Mouse (Mus musculus): Measurements from ENCODE around the gene Cstf2. TPM values are rescaled to one million over a fixed set of nuclear protein-coding genes. Genes with fewer than 3 reads are reported as not detected.

Cstf2 gene
- polyA plus RNA-seq, 1 experiment from 2014 or later = 12.2 TPM

- no peak for ATAC-seq (ENCODE audit: low FRiP score, low TSS enrichment)
- TF ChIP-seq CTCF (IDR thresholded peaks at IDR 0.05; ENCODE audit: low read depth) = no peak
- no peak overlapping the region for H3K9ac ChIP-seq (ENCODE audit: low read length)
- 73% methylated on average over 3 of the region's 3 CpGs for WGBS
- H3K36me3 ChIP-seq (ENCODE audit: control insufficient read depth, insufficient read depth, low read length) = no peaks in the 10 kb centered on the region
- no peak overlapping the region for H3K4me3 ChIP-seq (ENCODE audit: low read depth, low read length)
- no peak overlapping the region for H3K4me2 ChIP-seq (replicated peaks; ENCODE audit: low read depth)
- DNase-seq (ENCODE audit: low spot score) = no peak
- no peaks in the 10 kb centered on the region for H3K4me1 ChIP-seq (replicated peaks; ENCODE audit: control insufficient read depth, insufficient read depth)
- H3K27ac ChIP-seq (replicated peaks) = no peak overlapping the region
- no peaks in the 10 kb centered on the region for H3K27me3 ChIP-seq (ENCODE audit: control insufficient read depth, insufficient read depth, low read length)
- no peaks in the 10 kb centered on the region for H3K9me3 ChIP-seq (ENCODE audit: control insufficient read depth, low read length)
Measured at GRCm38 (mm10) chrX:134128549-134128948, 69.6 kb downstream of the Cstf2 start.

DNA sequence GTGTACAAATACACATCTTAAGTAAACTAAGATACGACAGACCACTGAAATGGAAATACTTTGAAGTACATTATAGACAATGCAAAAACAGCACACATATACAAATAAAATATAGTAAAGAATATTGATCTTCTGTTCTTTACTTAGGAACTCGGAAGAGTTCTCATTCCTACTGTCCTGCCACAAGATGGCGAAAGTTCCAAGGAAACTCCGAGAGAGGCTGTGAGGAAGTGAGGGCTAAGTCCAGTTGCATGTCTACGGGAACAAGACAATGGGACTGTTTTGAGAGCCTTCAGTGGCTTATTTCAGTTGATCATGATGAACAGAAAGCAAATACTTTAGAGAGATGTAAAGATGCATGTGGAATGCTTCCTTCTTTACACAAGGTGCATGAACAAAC, 73.3 kb downstream of the Cstf2 start:
- no peaks in the 10 kb centered on the region for H3K9me3 ChIP-seq (ENCODE audit: control insufficient read depth, low read length)
- H3K27me3 ChIP-seq (ENCODE audit: control insufficient read depth, insufficient read depth, low read length) = no peaks in the 10 kb centered on the region
- H3K4me3 ChIP-seq (ENCODE audit: low read depth, low read length) = no peak overlapping the region
- H3K9ac ChIP-seq (ENCODE audit: low read length) = no peak overlapping the region
- DNase-seq (ENCODE audit: low spot score) (peak; percentile 14), ATAC-seq (ENCODE audit: low FRiP score, low TSS enrichment) (no peak)
- no peaks in the 10 kb centered on the region for H3K36me3 ChIP-seq (ENCODE audit: control insufficient read depth, insufficient read depth, low read length)
- WGBS = 23% methylated on average over 5 of the region's 5 CpGs
- H3K4me2 ChIP-seq (replicated peaks; ENCODE audit: low read depth) = no peak overlapping the region
- H3K4me1 ChIP-seq (replicated peaks; ENCODE audit: control insufficient read depth, insufficient read depth) = no peaks in the 10 kb centered on the region
- TF ChIP-seq EP300 (optimal IDR thresholded peaks at IDR 0.05) (no peak), CTCF (IDR thresholded peaks at IDR 0.05; ENCODE audit: low read depth) (peak; percentile 73)
- H3K27ac ChIP-seq (replicated peaks) = no peak overlapping the region

- no peak overlapping the region for H3K4me3 ChIP-seq (ENCODE audit: low read depth, low read length)
- no peak overlapping the region for H3K4me2 ChIP-seq (replicated peaks; ENCODE audit: low read depth)
- WGBS = 51% methylated on average over 3 of the region's 3 CpGs
- no peak for TF ChIP-seq EP300 (optimal IDR thresholded peaks at IDR 0.05)
- TF ChIP-seq CTCF (IDR thresholded peaks at IDR 0.05; ENCODE audit: low read depth) = peak; percentile 29
- no peak overlapping the region for H3K27ac ChIP-seq (replicated peaks)
- no peaks in the 10 kb centered on the region for H3K9me3 ChIP-seq (ENCODE audit: control insufficient read depth, low read length)
- H3K4me1 ChIP-seq (replicated peaks; ENCODE audit: control insufficient read depth, insufficient read depth) = no peaks in the 10 kb centered on the region
- H3K36me3 ChIP-seq (ENCODE audit: control insufficient read depth, insufficient read depth, low read length) = no peaks in the 10 kb centered on the region
- no peaks in the 10 kb centered on the region for H3K27me3 ChIP-seq (ENCODE audit: control insufficient read depth, insufficient read depth, low read length)
- DNase-seq (ENCODE audit: low spot score) (no peak), ATAC-seq (ENCODE audit: low FRiP score, low TSS enrichment) (no peak)
- H3K9ac ChIP-seq (ENCODE audit: low read length) = no peak overlapping the region
Measured at GRCm38 (mm10) chrX:134133821-134134220, 74.8 kb downstream of the Cstf2 start.

Small RNAs within 50 kb of the gene (microRNA-seq; reads per million reads assigned to microRNA genes)
- not detected for gene Mir3112

Other genes with a start within 250 kb of the Cstf2 start
- 2.8 and 3.2 TPM in 2 replicates for gene Tnmd, start 208.2 kb upstream of the Cstf2 start, polyA plus RNA-seq (2015; fragmentation: Nextera tagmentation; extraction: Ambion mirVana)
- gene Tspan6, start 160.8 kb upstream of the Cstf2 start, polyA plus RNA-seq (2015; fragmentation: Nextera tagmentation; extraction: Ambion mirVana) = 79.2 and 83.7 TPM in 2 replicates
- 7.2 and 7.4 TPM in 2 replicates for gene Srpx2, start 150.8 kb upstream of the Cstf2 start, polyA plus RNA-seq (2015; fragmentation: Nextera tagmentation; extraction: Ambion mirVana)
- 3.6 and 3.9 TPM in 2 replicates for gene Sytl4, start 77.4 kb upstream of the Cstf2 start, polyA plus RNA-seq (2015; fragmentation: Nextera tagmentation; extraction: Ambion mirVana)
- 10.4 and 11.4 TPM in 2 replicates for gene Xkrx, start 102.9 kb downstream of the Cstf2 start, polyA plus RNA-seq (2015; fragmentation: Nextera tagmentation; extraction: Ambion mirVana)
- not detected in 2 replicates for gene Arl13a, start 128.3 kb downstream of the Cstf2 start, polyA plus RNA-seq (2015; fragmentation: Nextera tagmentation; extraction: Ambion mirVana)
- 0.15 and 0.16 TPM in 2 replicates for gene Nox1, start 162.8 kb downstream of the Cstf2 start, polyA plus RNA-seq (2015; fragmentation: Nextera tagmentation; extraction: Ambion mirVana)
- gene Trmt2b, start 217.8 kb downstream of the Cstf2 start, polyA plus RNA-seq (2015; fragmentation: Nextera tagmentation; extraction: Ambion mirVana) = 12.8 and 13.7 TPM in 2 replicates
- 1.7 and 2.0 TPM in 2 replicates for gene Tmem35a, start 236.0 kb downstream of the Cstf2 start, polyA plus RNA-seq (2015; fragmentation: Nextera tagmentation; extraction: Ambion mirVana)
- 6.2 and 7.4 TPM in 2 replicates for gene Cenpi, start 248.9 kb downstream of the Cstf2 start, polyA plus RNA-seq (2015; fragmentation: Nextera tagmentation; extraction: Ambion mirVana)